Mouse (Mus musculus) megakaryocyte, adult 5-6 weeks (primary cell): ENCODE results near the gene Nek7. TPM values are rescaled to one million over a fixed set of nuclear protein-coding genes. Genes with fewer than 3 reads are reported as not detected.
A peak's percentile ranks its signal among the peaks of the same experiment; 100 is the strongest.

ENCODE experiments used
- ATAC-seq: 2 replicates; pipeline ENCODE4 v1.8.0; 2016; ENCODE audit warnings: mild to moderate bottlenecking, inconsistent platforms; ENCODE audit not compliant: poor library complexity, severe bottlenecking
- total RNA-seq, 2 experiments: library from RNA; stranded (forward) in 1 of 2; stranded (reverse) in 1 of 2; fragments of 153-499, 151-499 nt in 1 of 2; fragments of 221-1000, 200-1000 nt in 1 of 2; gene quantifications; 2 replicates each; pipeline versions ENCODE4 v1.2.3 to v1.2.4; 2015 to 2017

The Nek7 gene
- total RNA-seq, 2 experiments from 2014 or later = 59.6 to 65.8 TPM

DNA sequence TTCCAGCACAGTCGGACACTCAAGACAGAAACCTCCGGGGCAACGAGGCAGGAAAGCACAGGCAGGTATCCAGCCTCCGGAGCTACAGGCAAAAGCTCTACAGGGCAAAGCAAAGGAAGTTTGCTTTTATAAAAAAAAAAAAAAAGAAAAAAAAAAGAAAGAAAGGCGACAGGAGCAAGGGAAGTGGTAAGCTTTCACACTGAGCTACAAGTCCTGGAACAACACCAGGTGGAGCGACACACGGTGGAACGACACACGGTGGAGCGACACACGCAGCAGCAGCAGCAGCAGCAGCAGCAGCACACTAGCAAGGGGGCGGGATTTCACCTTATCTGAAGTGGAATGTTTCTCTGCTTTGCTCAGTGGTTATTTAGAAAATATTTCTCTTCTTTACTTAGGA is 10.8 kb downstream of the Nek7 start:
- ATAC-seq = no peak

DNA sequence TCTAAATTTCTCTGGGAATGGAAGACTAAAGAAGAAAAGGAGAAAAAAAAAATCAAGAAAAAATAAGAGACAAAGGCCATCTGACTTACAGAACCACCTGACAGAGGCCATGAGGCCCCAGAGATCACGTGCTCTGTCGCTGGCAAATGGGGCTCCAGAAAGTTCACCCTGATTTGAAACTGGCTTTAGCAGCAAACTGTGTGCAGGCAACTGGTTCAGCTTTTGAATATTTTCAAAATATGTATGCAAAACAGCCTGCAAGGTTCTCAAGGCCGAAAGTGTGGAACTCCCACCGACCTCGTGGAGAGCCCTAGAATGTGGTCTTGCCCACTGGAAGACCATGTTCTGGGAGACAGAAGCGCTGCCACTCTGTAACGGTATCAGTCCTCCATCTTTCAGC is 11.6 kb downstream of the Nek7 start:
- no peak for ATAC-seq

DNA sequence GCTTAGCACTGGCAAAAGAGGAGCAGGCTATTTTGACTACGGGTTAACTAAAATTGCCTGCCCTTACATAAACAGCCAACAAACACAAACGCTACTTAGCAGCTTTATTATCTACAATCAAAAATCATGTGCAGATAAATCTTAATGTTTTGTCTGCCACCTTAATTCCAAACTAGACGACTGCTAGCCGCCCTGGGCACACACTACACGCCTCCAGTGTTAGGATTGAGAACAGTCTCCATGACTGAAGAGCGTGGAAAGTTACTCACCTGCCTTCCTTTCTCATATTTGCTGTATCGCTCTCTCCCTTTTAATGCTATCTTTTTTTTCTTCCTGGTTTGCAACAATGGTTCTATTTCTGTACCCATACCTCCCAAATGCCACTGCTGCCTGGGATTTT is 12.1 kb downstream of the Nek7 start:
- ATAC-seq = no peak

DNA sequence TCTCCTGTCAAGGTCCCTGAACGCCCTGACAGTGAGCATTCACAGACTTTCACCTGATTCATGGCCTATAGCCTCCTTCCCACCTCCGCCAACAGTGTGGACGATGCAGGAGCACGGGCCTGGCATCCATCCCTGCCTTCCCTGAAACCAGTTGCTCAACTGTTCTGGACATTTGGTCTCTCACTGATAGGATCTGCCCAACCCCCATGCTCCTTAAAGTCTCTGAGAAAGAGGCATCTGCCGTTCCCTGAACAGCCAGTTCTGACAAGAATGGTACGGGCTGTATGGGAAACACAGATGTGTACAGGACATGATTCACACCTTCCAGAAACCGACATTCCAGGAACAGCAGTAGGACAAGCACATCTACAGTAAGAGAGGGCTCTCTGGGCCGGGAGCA is 13.2 kb downstream of the Nek7 start:
- no peak for ATAC-seq

DNA sequence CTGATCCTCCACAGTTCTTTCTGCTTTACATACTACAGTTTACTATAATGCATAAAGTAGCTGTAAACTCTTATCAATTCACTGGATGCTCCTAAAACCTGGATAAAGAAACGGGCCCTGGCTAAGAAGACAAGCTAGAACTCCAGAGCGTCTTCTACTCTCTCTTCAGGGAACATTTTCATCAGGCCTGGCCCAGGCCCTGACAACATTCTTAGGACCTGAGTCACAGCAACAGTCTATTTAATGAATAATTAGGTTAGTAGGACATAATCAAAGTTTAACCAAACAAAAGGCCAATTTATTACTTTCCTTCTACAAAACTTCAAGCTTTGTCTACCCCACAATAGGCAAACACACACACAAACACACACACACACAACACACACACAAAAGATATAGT is 15.2 kb downstream of the Nek7 start:
- no peak for ATAC-seq

DNA sequence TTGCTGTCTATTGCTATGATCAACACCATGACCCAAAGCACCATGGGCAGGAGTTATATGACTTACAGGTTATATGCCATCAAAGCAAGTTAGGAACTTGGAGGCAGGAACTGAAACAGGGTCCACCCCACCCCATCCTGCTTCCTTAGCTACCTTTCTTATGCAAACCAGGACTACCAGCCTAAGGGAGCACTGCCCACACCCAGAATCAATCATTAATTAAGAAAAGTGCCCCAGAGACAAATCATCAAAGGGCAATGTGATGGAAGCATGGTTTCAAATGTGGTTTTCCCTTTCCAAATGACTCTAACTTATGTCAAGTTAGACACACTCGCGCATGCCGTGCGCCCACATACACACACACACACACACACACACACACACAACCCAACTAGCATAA is 16.0 kb downstream of the Nek7 start:
- ATAC-seq = no peak

DNA sequence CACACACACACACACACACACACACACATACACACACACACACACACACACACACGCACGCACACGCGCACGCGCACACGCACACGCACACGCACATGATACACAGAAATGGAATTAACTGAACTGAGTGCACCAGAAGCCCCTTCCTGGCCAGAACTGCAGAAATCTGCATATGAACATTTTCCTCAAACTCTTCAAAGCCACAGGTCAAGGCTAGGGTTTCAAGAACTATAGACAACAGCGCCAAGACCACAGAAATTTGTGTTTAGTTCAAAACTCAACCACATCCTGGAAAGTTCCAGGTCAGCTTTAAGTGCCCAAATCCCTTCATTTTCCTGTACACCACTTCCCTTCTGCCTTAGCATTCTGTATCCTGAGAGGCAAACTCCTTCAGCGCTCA is 21.9 kb downstream of the Nek7 start:
- no peak for ATAC-seq

DNA sequence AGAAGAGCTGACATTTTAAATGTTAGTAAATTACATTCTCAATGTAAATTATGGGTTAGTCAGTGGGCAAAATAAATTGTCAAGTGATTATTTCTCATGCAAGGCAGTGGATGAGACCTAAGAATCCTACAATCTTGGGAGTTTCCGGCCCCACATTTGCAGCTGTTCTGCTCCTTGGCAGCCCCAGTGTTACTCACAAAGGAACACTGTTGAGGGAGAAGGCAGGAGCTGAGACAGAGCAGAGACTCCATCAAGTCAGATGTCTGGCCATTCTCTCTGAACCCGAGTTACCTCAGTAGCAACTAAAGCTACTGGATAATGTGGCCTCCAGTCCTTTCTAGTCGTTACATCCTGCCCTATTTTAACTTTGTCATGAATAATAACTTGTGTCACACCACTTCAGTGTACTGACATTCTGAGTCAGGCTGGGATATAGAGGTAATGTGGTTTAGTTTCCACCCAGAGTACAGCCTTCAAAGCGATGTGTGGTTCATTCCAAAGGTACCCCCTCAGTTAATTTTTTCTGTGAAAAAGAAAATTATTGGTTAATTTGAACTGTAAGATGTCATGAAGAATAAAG is 23.7 kb downstream of the Nek7 start:
- no peak for ATAC-seq

DNA sequence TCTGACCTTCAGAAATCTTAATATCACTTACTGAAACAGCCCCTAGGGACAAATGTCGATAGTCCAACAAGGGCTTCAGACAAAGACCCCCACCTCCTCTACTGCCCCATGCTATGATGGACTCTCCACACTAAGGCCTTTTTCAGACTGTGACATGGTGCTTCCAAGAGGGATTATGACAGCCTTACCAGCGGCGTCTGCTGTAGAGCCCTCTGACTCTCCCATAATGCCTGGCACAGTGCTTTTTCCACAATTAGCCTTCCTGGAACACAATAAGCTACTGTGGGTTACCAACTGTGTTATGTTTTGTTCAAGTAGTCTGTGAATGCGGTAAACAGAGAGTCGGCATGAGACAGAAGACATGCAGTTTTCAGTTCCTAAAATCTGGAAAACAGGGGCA is 25.0 kb downstream of the Nek7 start:
- no peak for ATAC-seq

DNA sequence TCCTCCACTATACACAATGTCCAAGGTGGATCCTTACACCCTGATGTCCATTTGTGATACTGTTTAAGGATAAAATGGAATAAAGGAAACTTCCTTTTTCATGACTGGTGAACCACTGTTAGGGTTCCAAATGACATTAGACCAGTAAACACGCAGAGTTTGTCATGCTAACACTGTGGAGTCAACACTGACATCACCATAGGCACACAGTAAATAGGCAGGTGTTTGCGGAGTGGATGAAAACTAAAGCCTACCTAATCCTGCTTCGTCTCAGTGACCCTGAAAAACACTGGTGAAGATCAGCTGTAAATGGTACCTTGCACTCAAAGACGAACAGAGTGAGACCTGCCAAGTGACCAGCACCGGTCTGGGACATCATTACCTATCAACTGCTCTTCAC is 26.0 kb downstream of the Nek7 start:
- no peak for ATAC-seq

DNA sequence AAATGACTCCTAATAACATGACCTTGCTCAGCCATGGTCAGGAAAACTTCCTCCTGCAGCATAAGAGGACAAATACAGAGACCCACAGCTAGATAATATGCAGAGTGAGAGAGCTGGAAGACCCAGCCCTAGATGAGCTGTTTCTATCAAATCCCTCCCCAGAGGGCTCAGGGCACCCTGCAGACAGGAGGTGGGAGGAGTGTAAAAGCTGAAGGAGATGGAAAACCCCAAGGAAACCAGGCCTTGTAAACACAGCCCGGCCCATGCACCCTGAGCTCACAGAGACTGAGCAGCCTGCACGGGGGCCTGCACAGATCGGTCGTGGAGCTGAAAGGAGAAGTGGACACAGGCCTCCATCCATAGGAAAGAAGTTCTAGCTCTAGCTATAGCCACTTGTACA is 27.5 kb downstream of the Nek7 start:
- no peak for ATAC-seq

DNA sequence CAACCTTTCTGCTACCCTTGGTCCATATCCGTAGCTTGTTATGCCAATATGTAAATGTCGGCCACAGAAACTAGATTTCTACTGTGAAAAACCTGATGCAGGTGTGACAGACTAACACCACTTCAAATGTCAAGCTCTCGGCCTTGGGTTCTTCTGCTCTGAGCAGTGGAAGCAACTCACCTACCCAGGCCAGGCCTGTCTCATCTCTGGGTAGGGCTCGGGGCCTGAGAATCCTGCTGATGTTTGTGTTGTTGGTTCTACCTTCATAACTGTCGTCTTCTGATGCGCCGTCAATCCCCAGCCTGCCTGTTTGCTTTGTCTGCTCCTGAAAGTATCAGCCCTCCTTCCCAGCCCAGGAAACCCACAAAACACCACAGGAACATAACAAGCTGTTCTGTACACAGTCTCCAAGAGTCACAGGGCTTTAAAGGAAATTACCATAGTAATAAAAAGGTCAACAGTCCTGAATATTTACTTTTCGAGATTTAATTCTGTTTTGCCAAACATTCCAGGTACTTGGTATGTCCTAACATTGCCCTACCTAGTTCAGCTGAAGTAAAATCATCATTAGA is 29.4 kb downstream of the Nek7 start:
- ATAC-seq = no peak

DNA sequence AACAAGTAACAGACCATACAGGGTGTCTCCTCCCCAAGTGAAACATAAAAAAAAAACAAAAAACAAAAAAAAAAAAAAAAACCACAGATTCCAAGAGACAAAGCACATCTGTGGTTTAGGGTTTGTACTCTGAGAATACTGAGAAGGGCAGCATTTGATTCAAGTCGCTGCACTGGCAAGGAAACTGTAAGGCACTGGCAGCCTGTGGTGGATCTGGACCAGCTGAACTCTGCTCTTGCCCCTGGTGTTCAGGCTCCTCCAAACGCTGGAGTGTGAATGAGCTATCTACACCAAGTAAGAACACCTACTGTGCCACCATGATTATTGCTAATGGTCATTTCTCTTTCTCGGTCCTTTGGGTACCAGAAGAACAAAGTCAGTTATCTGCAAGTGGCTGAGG is 30.8 kb downstream of the Nek7 start:
- no peak for ATAC-seq

DNA sequence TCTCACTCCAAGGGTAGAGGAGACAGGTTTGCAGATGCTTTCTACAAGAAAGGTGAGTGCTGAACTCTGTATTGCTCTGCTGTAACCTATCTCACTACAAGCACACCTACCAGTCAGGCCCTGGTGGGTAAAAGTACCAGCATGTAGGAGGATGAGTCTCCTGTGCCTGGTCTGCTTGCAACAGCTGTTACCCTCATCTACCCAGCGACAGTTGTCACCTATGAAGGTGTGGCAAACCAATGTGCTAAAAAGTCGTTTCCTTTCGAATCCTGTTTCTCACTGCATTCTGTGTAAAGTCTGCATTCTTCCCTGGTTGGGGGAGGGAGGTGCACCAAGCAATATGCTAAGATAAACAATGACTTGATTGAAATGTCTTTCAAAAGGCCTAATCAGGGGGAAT is 32.1 kb downstream of the Nek7 start:
- 0 out of 2 replicates have a peak, but pooled peaks have one; percentile 36 for ATAC-seq

DNA sequence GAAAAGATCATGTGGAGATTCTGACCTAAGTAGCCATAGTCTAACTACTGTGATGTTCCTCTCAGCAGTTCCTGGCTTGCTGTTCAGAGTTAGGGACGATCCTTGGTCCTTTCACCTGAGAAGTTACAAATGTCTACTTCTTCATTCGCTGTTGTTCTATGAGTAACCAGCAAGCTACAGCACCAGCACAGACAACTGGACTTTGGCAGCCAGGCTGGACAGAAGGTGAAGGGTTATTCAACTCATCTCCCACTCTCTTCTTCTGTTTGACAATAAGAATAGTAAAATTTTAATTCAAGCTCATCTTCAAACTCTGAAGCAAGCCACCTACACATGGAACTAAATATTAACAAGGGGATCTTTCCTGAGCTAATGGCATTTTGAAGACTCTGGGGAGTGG is 33.0 kb downstream of the Nek7 start:
- no peak for ATAC-seq

DNA sequence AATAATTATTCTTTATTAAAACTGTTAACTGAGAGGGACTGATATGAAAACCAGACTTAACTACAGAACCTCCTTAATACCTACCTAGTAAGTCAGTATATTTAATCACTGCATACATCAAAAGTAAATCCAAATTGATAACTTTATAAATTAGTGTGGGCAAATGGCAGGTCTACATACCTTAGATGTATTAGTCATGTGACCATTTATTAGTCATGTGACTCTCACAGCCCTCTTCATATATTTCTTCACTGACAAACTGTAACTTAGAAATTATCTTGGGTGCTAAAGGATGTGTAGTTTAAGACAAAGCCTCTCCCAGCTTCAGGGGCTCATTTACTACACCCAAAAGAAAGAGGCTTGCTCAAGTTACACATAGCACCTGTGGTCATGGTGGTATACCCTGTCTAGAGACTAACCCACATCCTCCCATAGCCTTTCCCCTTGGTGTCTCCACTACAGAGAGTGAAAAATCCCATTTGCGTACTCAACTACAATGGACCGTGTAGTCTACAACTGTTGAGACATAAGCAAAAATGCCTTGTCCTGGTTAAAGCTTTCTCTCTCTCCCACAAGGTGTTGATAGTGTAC is 35.4 kb downstream of the Nek7 start:
- peak; percentile 28 for ATAC-seq

DNA sequence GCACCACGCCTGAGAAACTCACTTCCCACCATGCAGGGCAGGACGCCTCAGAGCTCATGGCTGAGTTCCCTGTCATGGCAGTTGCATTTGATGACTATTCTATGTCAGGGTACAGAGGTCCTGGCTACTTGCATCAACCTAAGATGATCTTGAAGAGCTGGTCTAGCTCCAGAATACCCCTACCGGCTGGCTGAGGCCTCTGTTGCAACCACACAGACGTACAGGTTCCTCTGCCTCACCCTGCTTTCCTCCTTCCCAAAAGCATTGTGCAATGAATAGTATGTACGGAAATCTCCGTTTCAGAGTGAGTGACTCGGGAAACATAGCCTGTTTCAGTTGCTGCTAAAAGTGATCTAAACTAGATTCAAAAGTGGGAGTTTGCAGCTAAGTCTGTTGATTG is 37.7 kb downstream of the Nek7 start:
- ATAC-seq = peak; percentile 71

DNA sequence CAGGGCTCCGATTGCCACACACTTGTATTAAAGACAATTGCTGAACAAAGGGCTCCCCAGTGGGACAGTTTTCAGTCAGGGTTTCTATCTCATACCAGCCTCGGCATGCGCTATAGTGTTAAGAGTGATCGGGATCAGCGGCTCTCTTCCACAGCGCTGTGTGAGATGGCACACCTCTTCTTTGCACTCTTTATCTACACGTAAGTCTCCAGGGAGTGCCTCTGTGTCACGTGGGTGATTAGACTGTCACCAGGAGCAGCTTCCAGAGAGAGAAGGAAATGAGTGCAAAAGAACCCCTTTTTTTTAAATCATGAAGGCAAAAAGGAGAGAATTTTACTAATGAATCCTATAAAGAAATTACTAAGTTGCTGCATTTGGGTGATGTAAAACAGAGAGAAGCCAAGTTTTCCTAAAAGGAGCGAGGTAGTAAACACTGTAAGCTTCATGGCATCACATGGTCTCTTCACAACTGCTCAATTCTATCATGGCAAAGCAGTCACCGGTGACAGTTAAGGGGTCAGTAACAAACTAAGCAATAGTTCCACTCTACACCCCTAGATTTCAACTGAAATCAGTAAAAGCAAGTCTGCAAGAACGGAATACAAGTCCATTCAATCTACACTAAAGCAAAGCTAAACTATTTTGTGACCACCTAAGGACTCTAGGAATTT is 40.0 kb downstream of the Nek7 start:
- no peak for ATAC-seq

DNA sequence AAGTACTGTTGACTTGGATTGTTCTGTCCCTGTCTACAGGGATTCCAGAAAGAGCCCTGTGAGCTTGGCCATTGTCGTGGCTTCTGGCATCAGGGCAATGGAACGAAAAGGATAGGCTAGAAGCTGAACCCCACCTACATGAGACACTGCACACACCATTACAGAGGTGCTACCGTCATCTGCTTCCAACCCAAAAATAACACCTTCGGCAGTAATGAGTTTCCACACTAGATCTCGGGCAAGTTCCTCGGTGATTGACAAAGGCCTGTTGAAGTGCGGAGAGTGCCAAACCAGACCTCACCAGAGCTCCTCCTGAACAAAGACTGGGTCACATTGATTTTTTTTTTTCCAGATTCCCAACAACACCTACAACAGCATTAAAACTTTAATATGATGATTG is 40.7 kb downstream of the Nek7 start:
- no peak for ATAC-seq

DNA sequence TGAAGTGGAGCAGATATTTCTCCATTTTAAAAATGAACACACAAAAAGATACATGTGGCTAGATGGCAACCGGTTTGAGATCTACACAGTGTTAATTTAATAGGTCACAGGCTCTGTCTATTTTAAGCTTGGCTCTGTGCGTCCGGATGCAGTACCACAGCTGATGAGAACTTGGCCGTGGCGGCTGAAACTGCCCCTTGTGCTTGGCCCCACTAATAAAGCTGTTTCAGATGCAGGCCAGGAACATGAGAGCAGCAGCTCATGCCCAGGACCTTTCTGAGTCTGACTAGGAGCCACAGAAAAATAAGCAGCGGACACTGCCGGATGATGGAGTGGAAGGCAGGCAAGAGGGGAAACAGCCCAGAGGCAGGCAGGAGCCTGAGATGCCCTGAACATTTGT is 43.1 kb downstream of the Nek7 start:
- no peak for ATAC-seq

DNA sequence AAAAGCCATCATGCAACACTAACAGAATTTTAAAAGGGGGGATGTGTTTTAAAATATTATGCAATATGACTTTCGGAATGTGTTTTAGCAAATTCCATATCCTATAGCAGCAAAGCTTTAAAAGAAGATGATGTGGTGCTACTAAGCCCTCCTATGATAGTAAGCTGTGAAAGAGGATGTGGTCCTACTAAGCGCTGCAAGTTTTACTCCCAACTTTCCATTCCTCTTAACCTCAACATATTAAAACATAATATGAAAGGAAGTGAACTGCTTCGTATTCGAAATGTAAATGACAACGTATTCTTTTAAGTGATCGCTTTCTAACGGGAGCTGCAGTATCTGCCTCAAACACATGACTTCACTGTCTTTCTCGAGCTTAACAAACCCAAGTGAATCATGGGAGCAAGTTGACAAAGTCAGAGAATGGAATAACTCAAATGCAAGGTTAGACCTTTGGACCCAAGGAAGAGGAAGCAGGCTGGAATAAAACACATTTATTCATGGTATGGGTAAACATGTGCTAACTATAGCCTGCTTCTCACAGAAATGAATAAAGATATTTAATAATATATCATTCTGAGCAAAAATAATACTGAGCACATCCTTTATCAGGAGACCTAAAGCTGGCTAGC is 43.8 kb downstream of the Nek7 start:
- no peak for ATAC-seq

DNA sequence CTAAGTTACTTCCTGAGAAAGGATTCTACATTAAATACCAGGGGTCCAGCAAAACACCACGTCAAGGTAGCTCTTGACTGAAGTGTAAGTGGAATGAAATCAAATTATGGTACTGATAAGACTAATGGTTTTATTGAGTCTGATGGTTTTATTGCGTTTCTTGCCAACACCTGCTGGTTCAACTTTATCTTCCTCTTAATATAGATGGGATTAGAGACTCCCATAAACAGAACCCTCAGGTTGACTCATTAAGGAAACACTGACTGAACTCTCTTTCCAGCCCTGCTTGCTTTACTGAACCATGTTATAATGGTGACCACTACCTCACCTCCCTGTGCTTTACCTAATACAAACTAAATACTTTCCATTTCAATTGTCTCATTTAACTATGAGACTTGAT is 44.3 kb downstream of the Nek7 start:
- no peak for ATAC-seq
